Mouse (Mus musculus) heart, embryonic 16.5 days (tissue): ENCODE results near the gene Wfdc5. TPM values are rescaled to one million over a fixed set of nuclear protein-coding genes. Genes with fewer than 3 reads are reported as not detected.
"Not testable (repeated sequence)": the region's sequence is repeated elsewhere in the genome, so short reads cannot be mapped to it uniquely, and the experiment has no call there.

Experiments
- ATAC-seq: fragments of 200-750 bp; cut with Nextera tagmentation; replicated peaks from 2 replicates; pipeline ENCODE4 v1.8.0; 2017; ENCODE audit warnings: moderate number of reproducible peaks; ENCODE audit not compliant: insufficient read depth, low FRiP score; ENCODE audit errors: extremely low read depth
- H3K27ac ChIP-seq: fragments of 300-500 bp; sonication (generic); 2 replicates; pipeline ENCODE4 v1.5.1; 2014; ENCODE audit warnings: mild to moderate bottlenecking, low read length, control low read depth, moderate library complexity
- H3K27me3 ChIP-seq: fragments of 300-500 bp; sonication (generic); 2 replicates; pipeline ENCODE4 v1.6.1; 2014; ENCODE audit warnings: low read length, mixed read lengths; ENCODE audit not compliant: control insufficient read depth, insufficient read depth
- H3K36me3 ChIP-seq: fragments of 300-500 bp; sonication (generic); 2 replicates; pipeline ENCODE4 v1.6.1; 2014; ENCODE audit not compliant: control insufficient read depth, insufficient read depth
- H3K4me1 ChIP-seq: fragments of 300-500 bp; sonication (generic); 2 replicates; pipeline ENCODE4 v1.6.1; 2014; ENCODE audit warnings: low read length, mixed read lengths; ENCODE audit not compliant: control insufficient read depth, insufficient read depth
- H3K4me2 ChIP-seq: fragments of 300-500 bp; sonication (generic); 2 replicates; pipeline ENCODE4 v1.6.1; 2014; ENCODE audit warnings: low read depth, mild to moderate bottlenecking, control low read depth, low read length
- H3K4me3 ChIP-seq: fragments of 300-500 bp; sonication (generic); 2 replicates; pipeline ENCODE4 v1.5.1; 2014; ENCODE audit warnings: mild to moderate bottlenecking, control low read depth, low read length
- H3K9ac ChIP-seq: fragments of 300-500 bp; sonication (generic); 2 replicates; pipeline ENCODE4 v1.6.1; 2014; ENCODE audit warnings: low read length, control low read depth
- H3K9me3 ChIP-seq: fragments of 300-500 bp; sonication (generic); replicated peaks from 2 replicates; pipeline ENCODE4 v1.6.1; 2016; ENCODE audit warnings: low read length; ENCODE audit not compliant: control insufficient read depth
- WGBS: fragments of 180-500 bp; shearing (Covaris S2); extraction: QIAGEN DNeasy Blood & Tissue Kit; methylation state at CpG from one replicate; pipeline ENCODE4 v1.1.7; 2014; 5-methylcytosine and 5-hydroxymethylcytosine counted together
- polyA plus RNA-seq: library from polyadenylated mRNA; unstranded; fragments of >200 nt; fragmentation: Nextera tagmentation; extraction: Ambion mirVana; gene quantifications from 2 replicates; pipeline ENCODE4 v1.2.1, GENCODE M21; 2015

Wfdc5 gene
- not detected in 2 replicates for polyA plus RNA-seq

GRCm38 (mm10) chr2:164182692-164183255, at the start of gene Wfdc5:
Gene Wfdc5 (minus strand): TSS chr2:164182742.
- Histone ChIP-seq H3K4me3 (no peak within 1 kb of the TSS), H3K27ac (no peak within 1 kb of the TSS)
- 76% methylated on average over 7 of the region's 7 CpGs for WGBS

GRCm38 (mm10) chr2:164228361-164229070, 46.0 kb upstream of the Wfdc5 start:
- Histone ChIP-seq H3K4me3 (no peak overlapping the region), H3K36me3 (no peaks in the 10 kb centered on the region), H3K4me2 (no peak overlapping the region), H3K27ac (no peak overlapping the region), H3K9ac (no peak overlapping the region), H3K4me1 (no peaks in the 10 kb centered on the region), H3K9me3 (0 out of 2 replicates have a peak, but pooled peaks cover 2% of the 10 kb centered on the region), H3K27me3 (no peaks in the 10 kb centered on the region)
- no peak for ATAC-seq
- WGBS: 79% methylated on average over 8 of the region's 8 CpGs

More at GRCm38 (mm10) chr2:164182692-164183255, at the start of gene Wfdc5:
- no peaks in the 10 kb centered on the region for H3K36me3 ChIP-seq
- no peak for ATAC-seq
- no peaks in the 10 kb centered on the region for H3K4me1 ChIP-seq
- H3K9ac ChIP-seq: no peak within 1 kb of the TSS
- no peak within 1 kb of the TSS for H3K4me2 ChIP-seq
- H3K27me3 ChIP-seq: no peaks in the 10 kb centered on the region
- no peaks in the 10 kb centered on the region for H3K9me3 ChIP-seq

GRCm38 (mm10) chr2:164221522-164221921, 39.0 kb upstream of the Wfdc5 start, which contains the start of gene Wfdc15b:
Gene Wfdc15b (minus strand): TSS chr2:164221660.
- Histone ChIP-seq H3K4me3 (no peak within 1 kb of the TSS), H3K4me1 (no peaks in the 10 kb centered on the region), H3K9me3 (0 out of 2 replicates have a peak, but pooled peaks cover 2% of the 10 kb centered on the region), H3K27me3 (no peaks in the 10 kb centered on the region), H3K36me3 (no peaks in the 10 kb centered on the region), H3K27ac (no peak within 1 kb of the TSS), H3K4me2 (no peak within 1 kb of the TSS), H3K9ac (no peak within 1 kb of the TSS)
- WGBS: 75% methylated on average over 11 of the region's 11 CpGs
- ATAC-seq: no peak

GRCm38 (mm10) chr2:164219295-164219694, 36.8 kb upstream of the Wfdc5 start:
- WGBS: 72% methylated on average over 9 of the region's 9 CpGs
- Histone ChIP-seq H3K4me1 (no peaks in the 10 kb centered on the region), H3K36me3 (no peaks in the 10 kb centered on the region), H3K9me3 (no peaks in the 10 kb centered on the region), H3K4me2 (no peak overlapping the region), H3K27me3 (no peaks in the 10 kb centered on the region), H3K4me3 (no peak overlapping the region), H3K27ac (no peak overlapping the region), H3K9ac (no peak overlapping the region)
- no peak for ATAC-seq

DNA sequence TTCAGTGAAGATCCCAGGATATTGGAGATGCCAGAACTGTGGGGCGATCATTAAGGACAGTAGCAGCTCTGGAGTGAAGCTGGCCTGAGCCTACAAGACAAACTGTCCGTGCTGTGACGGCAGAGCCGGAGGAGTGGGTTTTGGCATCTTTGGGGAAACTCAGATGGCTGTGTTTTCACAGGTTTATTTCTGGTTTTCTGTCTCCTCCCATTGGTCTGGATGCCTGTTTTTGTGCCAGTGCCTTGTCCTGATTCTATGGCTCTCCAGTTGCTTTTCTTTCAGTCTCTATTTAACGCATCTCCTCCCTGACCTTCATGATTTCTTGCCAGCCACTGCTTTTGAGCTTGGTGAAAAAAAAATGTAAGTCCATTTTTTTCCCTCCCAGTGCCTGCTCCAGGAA, 30.2 kb upstream of the Wfdc5 start:
- H3K4me3 ChIP-seq: no peak overlapping the region
- H3K4me2 ChIP-seq: no peak overlapping the region
- no peaks in the 10 kb centered on the region for H3K9me3 ChIP-seq
- H3K4me1 ChIP-seq: no peaks in the 10 kb centered on the region
- no peaks in the 10 kb centered on the region for H3K27me3 ChIP-seq
- H3K9ac ChIP-seq: no peak overlapping the region
- H3K36me3 ChIP-seq: no peaks in the 10 kb centered on the region
- H3K27ac ChIP-seq: no peak overlapping the region
- no peak for ATAC-seq
- 74% methylated on average over 5 of the region's 5 CpGs for WGBS

GRCm38 (mm10) chr2:164210892-164211291, 28.4 kb upstream of the Wfdc5 start:
- ATAC-seq: no peak
- H3K27me3 ChIP-seq: no peaks in the 10 kb centered on the region; the same call in 1 of the 2 replicates
- H3K9me3 ChIP-seq: no peaks in the 10 kb centered on the region
- no peaks in the 10 kb centered on the region for H3K4me1 ChIP-seq
- no peak overlapping the region for H3K9ac ChIP-seq
- H3K36me3 ChIP-seq: no peaks in the 10 kb centered on the region
- H3K27ac ChIP-seq: no peak overlapping the region
- no peak overlapping the region for H3K4me3 ChIP-seq
- no peak overlapping the region for H3K4me2 ChIP-seq
- 87% methylated on average over 4 of the region's 4 CpGs for WGBS

- Histone ChIP-seq H3K4me2 (no peak overlapping the region), H3K9me3 (no peaks in the 10 kb centered on the region), H3K9ac (no peak overlapping the region), H3K4me1 (no peaks in the 10 kb centered on the region), H3K4me3 (no peak overlapping the region), H3K27me3 (no peaks in the 10 kb centered on the region; the same call in 1 of the 2 replicates), H3K27ac (no peak overlapping the region), H3K36me3 (no peaks in the 10 kb centered on the region)
- no peak for ATAC-seq
- 57% methylated on average over 4 of the region's 4 CpGs for WGBS
Measured at GRCm38 (mm10) chr2:164206676-164207075, 24.1 kb upstream of the Wfdc5 start.

- H3K27ac ChIP-seq, H3K4me3 ChIP-seq, H3K4me2 ChIP-seq, H3K9me3 ChIP-seq, H3K4me1 ChIP-seq, H3K27me3 ChIP-seq, H3K36me3 ChIP-seq, ATAC-seq, H3K9ac ChIP-seq: not testable (repeated sequence)
- WGBS: 84% methylated on average over 10 of the region's 10 CpGs
Measured at GRCm38 (mm10) chr2:164206011-164206410, 23.5 kb upstream of the Wfdc5 start.

DNA sequence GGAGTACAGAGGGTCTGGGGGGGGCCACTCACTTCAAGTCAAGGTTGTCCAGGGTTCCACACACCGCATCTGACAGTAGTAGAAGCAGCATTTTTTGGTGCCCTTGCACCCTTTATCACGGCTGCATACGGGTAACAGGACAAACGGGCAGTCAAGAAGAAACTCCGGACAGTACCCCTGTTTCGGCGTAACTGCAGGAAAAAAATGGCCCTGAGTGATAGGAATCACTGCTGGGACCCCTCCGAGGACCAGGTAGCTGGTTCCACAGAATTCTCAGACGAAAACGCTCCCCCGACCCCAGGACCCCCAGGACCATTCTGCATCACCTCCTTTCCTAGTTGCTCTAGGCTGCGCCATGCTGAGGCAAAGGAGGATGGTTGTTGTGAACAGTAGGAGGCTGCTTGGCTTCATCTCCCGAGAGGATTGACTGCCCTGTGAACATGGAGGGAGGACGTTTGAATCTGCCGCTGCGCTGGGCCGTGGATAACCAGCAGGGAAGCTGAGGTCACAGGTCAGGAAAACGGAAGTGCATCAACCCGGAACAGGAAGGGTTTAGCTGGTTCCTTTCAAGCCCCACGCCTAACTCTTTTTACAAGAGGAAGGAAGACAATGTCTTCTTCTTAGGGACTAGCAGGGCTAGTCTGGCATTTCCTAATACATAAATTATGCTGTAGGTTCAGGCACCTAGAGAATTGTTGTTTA, 17.2 kb upstream of the Wfdc5 start, which contains the start of gene Wfdc15a:
Gene Wfdc15a (minus strand): TSS at position 505 of the 702 bp plus-strand sequence.
- ATAC-seq: no peak
- no peak within 1 kb of the TSS for H3K27ac ChIP-seq
- H3K27me3 ChIP-seq: no peaks in the 10 kb centered on the region
- no peak within 1 kb of the TSS for H3K4me2 ChIP-seq
- no peak within 1 kb of the TSS for H3K9ac ChIP-seq
- H3K36me3 ChIP-seq: no peaks in the 10 kb centered on the region
- no peaks in the 10 kb centered on the region for H3K4me1 ChIP-seq
- no peaks in the 10 kb centered on the region for H3K9me3 ChIP-seq
- no peak within 1 kb of the TSS for H3K4me3 ChIP-seq
- 75% methylated on average over 20 of the region's 20 CpGs for WGBS
